Mouse (Mus musculus) brain, embryonic 14.5 days (tissue): Measurements from ENCODE around the gene Rfc5.

Source experiments
- CTCF ChIP-seq: fragments of 200-500 bp; IDR thresholded peaks from 2 replicates; pipeline ENCODE4 v1.5.1; 2012; ENCODE audit warnings: inconsistent platforms, mild to moderate bottlenecking, moderate library complexity, borderline replicate concordance; ENCODE audit not compliant: insufficient read depth, insufficient read length; ENCODE audit errors: extremely low read depth
- POLR2A ChIP-seq: fragments of 200-500 bp; IDR thresholded peaks from 2 replicates; pipeline ENCODE4 v1.6.1; 2012; ENCODE audit warnings: mild to moderate bottlenecking, inconsistent platforms, borderline replicate concordance; ENCODE audit not compliant: poor library complexity, insufficient read depth, insufficient read length, severe bottlenecking; ENCODE audit errors: extremely low read depth

DNA sequence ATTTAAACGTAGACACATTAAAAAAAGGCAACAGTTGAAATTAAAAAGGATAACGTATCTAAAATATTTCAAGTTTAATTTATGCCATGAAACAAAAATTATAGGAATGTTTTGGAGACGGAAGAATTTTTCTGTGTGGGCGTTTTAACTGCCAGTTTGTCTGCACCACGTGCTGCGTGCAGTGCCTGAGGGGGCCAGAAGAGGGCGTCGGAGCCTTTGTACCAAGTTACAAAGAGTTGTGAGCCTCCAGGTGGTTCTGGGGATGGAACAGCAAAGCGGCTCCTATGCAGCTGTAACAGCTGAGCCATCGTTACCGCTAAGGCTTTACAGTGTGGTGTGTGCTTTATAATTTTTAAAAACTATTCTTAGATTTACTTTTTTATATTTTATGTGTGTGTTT lies 30.1 kb downstream of the Rfc5 start:
- TF ChIP-seq POLR2A (no peak), CTCF (peak; percentile 69)
